Mouse (Mus musculus) myocyte (in vitro differentiated cells): ENCODE data around the gene Aasdh. TPM values are rescaled to one million over a fixed set of nuclear protein-coding genes. Genes with fewer than 3 reads are reported as not detected.

Experiments used
- H3K27me3 ChIP-seq: one replicate; pipeline ENCODE4 v1.6.1; 2011; ENCODE audit not compliant: control insufficient read depth, insufficient read depth, insufficient read length
- H3K36me3 ChIP-seq: one replicate; pipeline ENCODE4 v1.6.1; 2011; ENCODE audit not compliant: control insufficient read depth, insufficient read depth
- H3K4me2 ChIP-seq: one replicate; pipeline ENCODE4 v1.6.1; 2011; ENCODE audit warnings: low read depth, control low read depth
- H3K4me3 ChIP-seq: one replicate; pipeline ENCODE4 v1.5.1; 2011; ENCODE audit warnings: mild to moderate bottlenecking, control low read depth, moderate library complexity
- H3K79me2 ChIP-seq: one replicate; pipeline ENCODE4 v1.6.1; 2011; ENCODE audit not compliant: control insufficient read depth, insufficient read depth
- H3ac ChIP-seq: one replicate; pipeline ENCODE4 v1.6.1; 2011; ENCODE audit not compliant: control insufficient read depth, insufficient read length
- CEBPB ChIP-seq: IDR thresholded peaks from 2 replicates; pipeline ENCODE4 v1.6.1; 2011; ENCODE audit warnings: mild to moderate bottlenecking, moderate library complexity; ENCODE audit not compliant: poor library complexity, insufficient read depth, severe bottlenecking
- E2F4 ChIP-seq: IDR thresholded peaks from one replicate; pipeline ENCODE4 v1.6.1; 2011; ENCODE audit warnings: mild to moderate bottlenecking, control low read depth, moderate library complexity; ENCODE audit not compliant: insufficient read depth
- MAX ChIP-seq: IDR thresholded peaks from one replicate; pipeline ENCODE4 v1.6.1; 2011; ENCODE audit warnings: low read depth, mild to moderate bottlenecking, control low read depth
- MYOD1 ChIP-seq, 3 experiments: IDR thresholded peaks; one replicate each; pipeline ENCODE4 v1.6.1; 2011; ENCODE audit warnings: control low read depth in 2 of 3, low read depth in 2 of 3, mild to moderate bottlenecking in 2 of 3, moderate library complexity in 1 of 3; ENCODE audit not compliant: insufficient read length in 2 of 3, control insufficient read depth in 1 of 3
- MYOG ChIP-seq, 3 experiments: IDR thresholded peaks; one replicate each; pipeline ENCODE4 v1.6.1; 2011; ENCODE audit warnings: control low read depth in 2 of 3, low read depth in 2 of 3, mild to moderate bottlenecking in 2 of 3; ENCODE audit not compliant: insufficient read length in 2 of 3, control insufficient read depth in 1 of 3, insufficient read depth in 1 of 3
- POLR2A ChIP-seq: IDR thresholded peaks from one replicate; pipeline ENCODE4 v1.6.1; 2011; ENCODE audit warnings: low read depth, mild to moderate bottlenecking, control low read depth, moderate library complexity; ENCODE audit not compliant: insufficient read length
- POLR2AphosphoS2 ChIP-seq: IDR thresholded peaks from one replicate; pipeline ENCODE4 v1.6.1; 2011; ENCODE audit warnings: low read depth, control low read depth; ENCODE audit not compliant: insufficient read length
- REST ChIP-seq: IDR thresholded peaks from one replicate; pipeline ENCODE4 v1.6.1; 2011; ENCODE audit warnings: mild to moderate bottlenecking, control low read depth, moderate library complexity; ENCODE audit not compliant: insufficient read depth, insufficient read length
- SRF ChIP-seq: IDR thresholded peaks from one replicate; pipeline ENCODE4 v1.6.1; 2011; ENCODE audit warnings: low read depth; ENCODE audit not compliant: control insufficient read depth, insufficient read length
- TCF12 ChIP-seq: IDR thresholded peaks from one replicate; pipeline ENCODE4 v1.6.1; 2011; ENCODE audit warnings: mild to moderate bottlenecking, control low read depth; ENCODE audit not compliant: poor library complexity, insufficient read depth, severe bottlenecking
- TCF3 ChIP-seq: IDR thresholded peaks from one replicate; pipeline ENCODE4 v1.6.1; 2011; ENCODE audit warnings: low read depth, control low read depth; ENCODE audit not compliant: insufficient read length
- USF1 ChIP-seq: IDR thresholded peaks from one replicate; pipeline ENCODE4 v1.6.1; 2011; ENCODE audit warnings: low read depth, mild to moderate bottlenecking, control low read depth, moderate library complexity
- polyA plus RNA-seq: library from polyadenylated mRNA; unstranded; fragments of >200 nt; fragmentation: generic; extraction: Trizol; gene quantifications from one replicate; pipeline ENCODE4 v1.2.1, GENCODE M21; 2012; ENCODE audit warnings: missing spikeins

Gene Aasdh
- polyA plus RNA-seq, 1 experiment, result 6.1 TPM

- Histone ChIP-seq H3K4me3 (no peak overlapping the region), H3ac (no peak overlapping the region), H3K4me2 (no peak overlapping the region), H3K36me3 (no peaks in the 10 kb centered on the region), H3K79me2 (no peaks in the 10 kb centered on the region), H3K27me3 (no peaks in the 10 kb centered on the region)
- TF ChIP-seq POLR2A (no peak), E2F4 (no peak), USF1 (no peak), CEBPB (no peak), REST (no peak), MYOD1 (IDR thresholded peaks at IDR 0.05; ENCODE audit: control insufficient read depth in 1 of 3, insufficient read length in 2 of 3, low read depth in 2 of 3) (no peak), MAX (no peak), TCF3 (no peak), POLR2AphosphoS2 (no peak), TCF12 (no peak), MYOG (IDR thresholded peaks at IDR 0.05; ENCODE audit: control insufficient read depth in 1 of 3, insufficient read depth in 1 of 3, insufficient read length in 2 of 3, low read depth in 2 of 3) (no peak)
These were observed 72.6 kb downstream of the Aasdh start for GRCm38 (mm10) chr5:76832529-76833210.

GRCm38 (mm10) chr5:76828527-76829240, 76.6 kb downstream of the Aasdh start:
- TF ChIP-seq TCF3, result no peak
- no peak for TF ChIP-seq MAX
- no peak for TF ChIP-seq TCF12
- TF ChIP-seq MYOD1 (IDR thresholded peaks at IDR 0.05; ENCODE audit: control insufficient read depth in 1 of 3, insufficient read length in 2 of 3, low read depth in 2 of 3), result peak in 2 of 3 experiments; percentile 86 to 90
- TF ChIP-seq SRF, result no peak
- no peak for TF ChIP-seq POLR2AphosphoS2
- no peak for TF ChIP-seq CEBPB
- TF ChIP-seq USF1, result no peak
- no peak for TF ChIP-seq E2F4
- TF ChIP-seq REST, result no peak
- TF ChIP-seq POLR2A, result no peak
- peak in 1 of 3 experiments; percentile 24 for TF ChIP-seq MYOG (IDR thresholded peaks at IDR 0.05; ENCODE audit: control insufficient read depth in 1 of 3, insufficient read depth in 1 of 3, insufficient read length in 2 of 3, low read depth in 2 of 3)
- Histone ChIP-seq H3K4me2 (no peak overlapping the region), H3ac (no peak overlapping the region), H3K4me3 (no peak overlapping the region), H3K36me3 (no peaks in the 10 kb centered on the region), H3K79me2 (no peaks in the 10 kb centered on the region), H3K27me3 (no peaks in the 10 kb centered on the region)

Other genes with a start within 250 kb of the Aasdh start
- gene C530008M17Rik, start 249.0 kb downstream of the Aasdh start, polyA plus RNA-seq, result 0.94 TPM
- 69.9 TPM for gene Paics, start 45.8 kb upstream of the Aasdh start, polyA plus RNA-seq
- 6.9 TPM for gene Ppat, start 46.1 kb upstream of the Aasdh start, polyA plus RNA-seq
- gene Srp72, start 69.2 kb upstream of the Aasdh start, polyA plus RNA-seq, result 54.2 TPM
- not detected for gene Arl9, start 98.5 kb upstream of the Aasdh start, polyA plus RNA-seq
- gene Thegl, start 110.5 kb upstream of the Aasdh start, polyA plus RNA-seq, result not detected
- gene Hopx, start 209.6 kb upstream of the Aasdh start, polyA plus RNA-seq, result 0.68 TPM